Mouse (Mus musculus) embryonic facial prominence, embryonic 14.5 days (tissue): ENCODE data around the gene Ankrd1. TPM values are rescaled to one million over a fixed set of nuclear protein-coding genes. Genes with fewer than 3 reads are reported as not detected.

Experiments used
- ATAC-seq: fragments of 200-750 bp; cut with Nextera tagmentation; 2 replicates; pipeline ENCODE4 v1.8.0; 2017; ENCODE audit warnings: low read depth, moderate number of reproducible peaks, moderate TSS enrichment
- DNase-seq: peaks from one replicate; pipeline ENCODE4 v3.0.0-alpha.2; 2015; ENCODE audit warnings: low spot score
- H3K27ac ChIP-seq: fragments of 300-500 bp; sonication (generic); replicated peaks from 2 replicates; pipeline ENCODE4 v1.5.1; 2014; ENCODE audit warnings: low read depth, mild to moderate bottlenecking, low read length, moderate library complexity
- H3K27me3 ChIP-seq: fragments of 300-500 bp; sonication (generic); replicated peaks from 2 replicates; pipeline ENCODE4 v1.6.1; 2014; ENCODE audit warnings: low read length; ENCODE audit not compliant: control insufficient read depth, insufficient read depth
- H3K36me3 ChIP-seq: fragments of 300-500 bp; sonication (generic); 2 replicates; pipeline ENCODE4 v1.6.1; 2014; ENCODE audit warnings: low read length, mixed read lengths; ENCODE audit not compliant: control insufficient read depth, insufficient read depth
- H3K4me1 ChIP-seq: fragments of 300-500 bp; sonication (generic); 2 replicates; pipeline ENCODE4 v1.6.1; 2014; ENCODE audit warnings: antibody characterized with exemption, low read length; ENCODE audit not compliant: control insufficient read depth, insufficient read depth
- H3K4me2 ChIP-seq: fragments of 300-500 bp; sonication (generic); 2 replicates; pipeline ENCODE4 v1.6.1; 2014; ENCODE audit warnings: low read depth, mild to moderate bottlenecking, low read length, moderate library complexity, mixed read lengths
- H3K4me3 ChIP-seq: fragments of 300-500 bp; sonication (generic); 2 replicates; pipeline ENCODE4 v1.5.1; 2014; ENCODE audit warnings: low read depth, mild to moderate bottlenecking, low read length
- H3K9ac ChIP-seq: fragments of 300-500 bp; sonication (generic); 2 replicates; pipeline ENCODE4 v1.6.1; 2014; ENCODE audit warnings: low read depth, mild to moderate bottlenecking, low read length, moderate library complexity, mixed read lengths
- H3K9me3 ChIP-seq: fragments of 300-500 bp; sonication (generic); 2 replicates; pipeline ENCODE4 v1.6.1; 2016; ENCODE audit warnings: low read length; ENCODE audit not compliant: control insufficient read depth
- WGBS: fragments of 180-500 bp; shearing (Covaris S2); extraction: QIAGEN DNeasy Blood & Tissue Kit; methylation state at CpG from one replicate; pipeline ENCODE4 v1.1.7; 2014; 5-methylcytosine and 5-hydroxymethylcytosine counted together
- polyA plus RNA-seq: library from polyadenylated mRNA; unstranded; fragments of >200 nt; fragmentation: Nextera tagmentation; extraction: Ambion mirVana; gene quantifications from 2 replicates; pipeline ENCODE4 v1.2.1, GENCODE M21; 2014

The Ankrd1 gene
- polyA plus RNA-seq, 1 experiment from 2014 or later, result 8.4 TPM

DNA sequence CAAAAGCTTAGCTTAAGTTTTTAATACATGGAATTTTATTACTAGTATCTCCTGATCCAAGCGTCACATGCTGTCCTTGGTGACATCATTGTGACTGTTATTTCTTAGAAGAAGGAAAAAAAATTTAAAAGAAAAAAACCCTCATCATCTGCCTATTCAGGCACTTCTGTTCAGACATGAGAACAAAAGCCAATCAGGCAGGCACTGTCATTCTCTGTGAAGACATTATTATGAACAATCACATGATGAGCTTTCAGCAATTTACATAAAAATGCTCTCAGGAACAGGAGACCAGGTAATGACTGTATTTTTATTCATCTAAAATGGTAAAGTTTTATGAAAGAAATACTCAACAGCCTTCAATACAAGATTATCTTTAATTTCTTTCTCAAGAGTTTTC lies 21.6 kb downstream of the Ankrd1 start:
- 93% methylated on average over 1 of the region's 1 CpGs for WGBS
- Histone ChIP-seq H3K4me2 (no peak overlapping the region), H3K4me3 (no peak overlapping the region), H3K36me3 (peaks cover 68% of the 10 kb centered on the region), H3K4me1 (no peaks in the 10 kb centered on the region), H3K27ac (no peak overlapping the region), H3K9ac (no peak overlapping the region), H3K9me3 (no peaks in the 10 kb centered on the region), H3K27me3 (no peaks in the 10 kb centered on the region)
- ATAC-seq (no peak), DNase-seq (no peak)

DNA sequence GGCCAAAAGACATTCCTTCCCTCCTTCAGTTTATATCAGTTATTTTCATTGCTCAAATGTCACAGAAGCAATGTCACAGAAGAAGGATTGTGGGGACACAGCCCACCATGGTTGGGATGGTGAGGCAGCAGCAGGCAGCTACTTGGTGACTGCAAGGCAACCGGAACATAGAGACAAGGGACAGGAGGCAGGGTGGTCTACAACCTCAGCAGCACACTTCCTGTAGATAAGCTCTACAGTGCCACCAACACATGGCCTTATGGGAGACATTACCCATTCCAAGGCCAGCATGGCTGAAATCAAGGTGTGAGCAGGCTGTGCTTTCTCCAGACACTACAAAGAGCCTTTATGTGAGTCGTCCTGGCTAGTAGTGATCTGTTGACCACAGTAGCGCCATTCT lies 22.7 kb downstream of the Ankrd1 start:
- H3K9ac ChIP-seq, result no peak overlapping the region
- H3K36me3 ChIP-seq, result peaks cover 69% of the 10 kb centered on the region
- H3K4me3 ChIP-seq, result no peak overlapping the region
- H3K27me3 ChIP-seq, result no peaks in the 10 kb centered on the region
- no peak overlapping the region for H3K4me2 ChIP-seq
- H3K4me1 ChIP-seq, result no peaks in the 10 kb centered on the region
- 92% methylated on average over 3 of the region's 3 CpGs for WGBS
- no peak for DNase-seq
- no peak overlapping the region for H3K27ac ChIP-seq
- ATAC-seq, result no peak
- no peaks in the 10 kb centered on the region for H3K9me3 ChIP-seq

DNA sequence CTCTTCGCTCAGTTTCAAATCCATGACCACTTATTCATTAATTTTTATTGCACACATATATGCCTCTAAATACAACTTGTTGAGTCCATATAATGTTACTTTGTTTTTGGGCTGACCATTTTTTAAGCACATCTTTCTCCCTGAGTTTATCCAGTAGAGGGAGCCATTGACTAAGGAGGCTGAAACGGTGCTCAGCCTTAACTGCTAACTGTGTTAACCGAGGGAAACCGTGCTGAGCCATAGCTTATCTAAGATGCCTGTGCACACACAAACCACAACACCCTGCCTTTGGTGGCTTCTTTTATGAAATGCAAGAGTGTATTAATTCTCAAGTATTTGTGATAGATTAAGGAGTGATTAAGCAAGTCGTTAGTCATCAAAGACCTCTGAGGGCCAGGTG lies 29.1 kb downstream of the Ankrd1 start:
- ATAC-seq (0 out of 2 replicates have a peak, but pooled peaks have one; percentile 37), DNase-seq (peak; percentile 36)
- Histone ChIP-seq H3K9me3 (no peaks in the 10 kb centered on the region), H3K27ac (no peak overlapping the region), H3K27me3 (no peaks in the 10 kb centered on the region), H3K36me3 (peaks cover 52% of the 10 kb centered on the region), H3K4me3 (no peak overlapping the region), H3K9ac (no peak overlapping the region), H3K4me2 (no peak overlapping the region), H3K4me1 (no peaks in the 10 kb centered on the region)
- WGBS, result 51% methylated on average over 5 of the region's 5 CpGs

DNA sequence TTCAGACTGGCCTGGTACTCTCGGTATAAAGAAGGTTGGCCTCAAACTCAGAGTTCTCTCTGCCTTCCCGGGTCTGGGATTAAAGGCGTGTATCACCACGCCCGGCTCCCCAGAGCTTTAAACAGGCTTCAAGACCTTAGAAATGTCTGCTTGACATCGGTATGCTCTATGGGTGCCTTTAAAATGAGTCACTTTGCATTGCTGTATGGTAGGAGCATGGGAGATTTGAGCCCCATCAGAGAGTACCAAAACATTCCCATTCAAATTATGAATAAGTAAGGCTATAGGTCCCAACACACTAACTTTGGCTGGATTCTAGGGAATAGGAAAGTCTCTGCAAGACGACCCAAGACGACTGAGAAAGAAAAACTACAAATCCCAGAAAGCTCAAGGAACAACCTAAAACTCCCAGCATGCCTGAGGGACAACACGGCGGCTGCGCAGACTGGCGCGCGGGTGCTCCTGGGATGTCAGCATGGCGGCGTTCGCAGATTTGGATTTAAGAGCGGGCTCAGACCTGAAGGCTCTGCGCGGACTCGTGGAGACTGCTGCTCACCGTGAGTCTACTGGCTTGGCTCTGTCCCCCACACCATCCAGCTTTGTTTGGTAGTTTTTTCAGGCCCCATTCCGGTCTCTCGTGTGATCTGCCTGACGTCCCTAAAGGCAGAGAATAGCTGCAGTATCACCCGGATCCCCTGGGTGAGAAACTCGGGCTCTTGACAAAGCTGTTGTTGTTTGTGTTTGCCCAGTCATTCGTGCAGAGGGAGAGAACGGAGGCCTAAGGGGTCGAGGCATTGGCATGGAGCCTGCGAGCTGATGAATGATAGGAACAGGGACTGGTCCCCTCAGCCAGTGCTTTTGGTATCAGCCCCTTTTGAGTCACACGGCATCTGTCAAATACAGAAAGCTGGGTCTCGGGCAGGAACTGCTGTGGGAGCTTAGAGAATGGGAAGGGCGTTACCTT lies 36.4 kb downstream of the Ankrd1 start, which contains the start of gene Rpp30:
Gene Rpp30 (plus strand): TSS at position 455 of the 964 bp plus-strand sequence.
- H3K27ac ChIP-seq, result peak within 1 kb of the TSS; percentile 59; the same call in 1 of the 2 replicates
- peak within 1 kb of the TSS; percentile 87 for H3K4me2 ChIP-seq
- no peaks in the 10 kb centered on the region for H3K27me3 ChIP-seq
- 2% methylated on average over 34 of the region's 34 CpGs for WGBS
- DNase-seq, result peak; percentile 96
- no peaks in the 10 kb centered on the region for H3K9me3 ChIP-seq
- H3K36me3 ChIP-seq, result peaks cover 8% of the 10 kb centered on the region
- H3K4me1 ChIP-seq, result peaks cover 4% of the 10 kb centered on the region; the same call in 1 of the 2 replicates
- ATAC-seq, result peak; percentile 97
- peak within 1 kb of the TSS; percentile 89 for H3K4me3 ChIP-seq
- H3K9ac ChIP-seq, result peak within 1 kb of the TSS; percentile 85

DNA sequence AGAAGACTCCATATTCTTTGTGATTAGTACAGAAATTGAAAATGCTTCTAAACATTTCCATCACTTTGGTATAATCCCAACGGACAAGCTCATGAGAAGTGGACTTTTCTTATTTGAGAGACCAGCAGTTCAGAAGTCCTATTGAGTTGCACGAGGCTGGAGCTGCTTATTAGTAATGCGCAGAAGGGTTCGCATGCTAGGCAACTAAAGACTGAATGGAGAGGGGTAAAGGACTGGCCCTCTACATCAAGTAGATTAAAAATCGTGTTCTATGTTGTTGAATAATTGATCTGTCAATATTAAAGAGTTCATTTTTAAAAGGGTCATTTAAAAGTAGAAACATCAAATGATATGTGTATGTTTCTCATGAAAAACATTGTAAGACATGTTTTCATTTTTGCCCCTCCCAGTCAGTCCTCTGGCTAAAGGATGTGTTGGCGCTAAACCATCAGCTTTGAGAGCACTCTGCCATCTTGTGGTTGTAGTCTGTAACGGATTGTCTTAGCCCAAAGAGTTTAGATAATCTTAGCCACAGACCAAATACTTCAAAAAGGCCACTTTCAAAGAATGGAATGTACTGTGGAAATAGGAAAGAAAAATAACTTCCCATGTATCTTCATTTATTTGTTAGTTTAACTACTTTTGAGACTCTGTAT lies 37.2 kb downstream of the Ankrd1 start:
- H3K36me3 ChIP-seq, result no peaks in the 10 kb centered on the region; the same call in 1 of the 2 replicates
- peak; percentile 87 for DNase-seq
- WGBS, result 47% methylated on average over 7 of the region's 7 CpGs
- H3K4me1 ChIP-seq, result peaks cover 4% of the 10 kb centered on the region; the same call in 1 of the 2 replicates
- peak overlapping the region; percentile 89 for H3K4me3 ChIP-seq
- peak overlapping the region; percentile 85 for H3K9ac ChIP-seq
- peak; percentile 75 for ATAC-seq
- H3K4me2 ChIP-seq, result peak overlapping the region; percentile 87
- no peaks in the 10 kb centered on the region for H3K9me3 ChIP-seq
- no peaks in the 10 kb centered on the region for H3K27me3 ChIP-seq
- peak overlapping the region; percentile 59; the same call in 1 of the 2 replicates for H3K27ac ChIP-seq

DNA sequence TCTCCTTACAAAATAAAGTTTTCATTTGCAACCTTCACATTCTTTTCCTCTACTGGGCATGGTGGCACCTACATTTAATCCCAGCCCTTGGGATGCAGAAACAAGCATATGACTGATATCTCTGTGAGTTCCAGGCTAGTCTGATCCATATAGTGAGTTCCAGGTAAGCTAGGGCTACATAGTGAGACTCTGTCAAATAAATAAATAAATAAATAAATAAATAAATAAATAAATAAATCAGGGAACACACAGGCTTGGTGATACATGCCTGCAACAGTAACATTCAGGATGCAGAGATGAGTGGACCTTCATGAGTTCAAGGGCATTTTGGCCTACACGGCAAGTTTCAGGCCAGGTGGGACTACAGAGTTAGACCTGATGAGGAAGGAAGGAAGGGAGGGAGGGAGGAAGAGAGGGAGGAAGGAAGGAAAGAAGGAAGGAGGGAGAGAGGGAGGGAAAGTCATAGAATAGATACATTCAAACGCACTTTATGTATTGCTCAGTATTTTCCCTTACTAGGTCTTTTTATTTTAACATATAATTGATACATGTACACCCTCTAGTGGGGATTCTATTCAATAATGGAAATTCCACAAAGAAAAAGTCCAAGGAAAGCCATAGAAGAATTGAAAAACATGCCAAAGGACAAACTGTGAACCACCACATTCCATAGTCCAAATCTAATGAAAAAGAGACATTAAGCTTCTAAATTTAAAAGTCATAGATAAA lies 56.9 kb downstream of the Ankrd1 start:
- peak; percentile 10 for DNase-seq
- no peak for ATAC-seq
- Histone ChIP-seq H3K4me1 (no peaks in the 10 kb centered on the region), H3K27ac (no peak overlapping the region), H3K4me2 (no peak overlapping the region), H3K9ac (no peak overlapping the region), H3K27me3 (peaks cover 19% of the 10 kb centered on the region), H3K36me3 (no peaks in the 10 kb centered on the region), H3K9me3 (no peaks in the 10 kb centered on the region), H3K4me3 (no peak overlapping the region)
- WGBS, result 66% methylated on average over 2 of the region's 2 CpGs

Other genes with a start within 250 kb of the Ankrd1 start
- gene Htr7, start 62.6 kb downstream of the Ankrd1 start, polyA plus RNA-seq, result 0.78 and 1.00 TPM in 2 replicates
- 54.4 and 70.1 TPM in 2 replicates for gene Rpp30, start 36.4 kb downstream of the Ankrd1 start, polyA plus RNA-seq
- 7.8 and 8.1 TPM in 2 replicates for gene Pcgf5, start 228.2 kb upstream of the Ankrd1 start, polyA plus RNA-seq